Mouse (Mus musculus): Measurements from ENCODE around the gene Scnn1g. TPM values are rescaled to one million over a fixed set of nuclear protein-coding genes. Genes with fewer than 3 reads are reported as not detected.
A peak's percentile ranks its signal among the peaks of the same experiment; 100 is the strongest.

The Scnn1g gene
- under 1 TPM; 0.11 to 0.13 TPM for total RNA-seq (2021)
- long read RNA-seq, result 0 reads

- DNase-seq (ENCODE audit: low spot score in 2 of 2), result peak; percentile 90 to 93
Measured at GRCm38 (mm10) chr7:121734171-121734831, at the start of gene Scnn1g. Scnn1g (plus strand) TSS chr7:121734479.

GRCm38 (mm10) chr7:121685140-121685984 is 48.9 kb upstream of the Scnn1g start:
- no peak for DNase-seq (ENCODE audit: low spot score in 2 of 2)

- DNase-seq (ENCODE audit: low spot score in 2 of 2), result no peak
Measured at GRCm38 (mm10) chr7:121689338-121689737, 44.9 kb upstream of the Scnn1g start.

DNA sequence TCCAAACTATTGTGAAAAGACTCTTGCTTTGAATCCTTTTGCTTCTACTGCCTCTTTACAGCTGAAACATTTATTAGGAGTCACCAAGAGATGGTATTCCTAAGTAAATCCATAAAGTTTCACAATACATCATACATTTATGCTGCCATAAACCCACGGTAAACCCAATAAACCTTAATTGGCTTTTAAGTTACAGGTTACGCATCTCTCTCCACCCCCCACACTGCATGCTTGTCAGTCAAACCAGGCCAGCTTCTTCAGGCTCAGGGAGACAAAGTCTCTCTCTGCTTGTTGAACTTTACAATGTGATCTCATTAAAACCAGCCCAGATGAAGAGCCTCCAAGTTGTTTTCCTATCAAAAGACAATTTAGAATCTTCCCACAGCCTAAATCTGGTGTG is 42.5 kb upstream of the Scnn1g start:
- DNase-seq (ENCODE audit: low spot score in 2 of 2), result no peak

DNA sequence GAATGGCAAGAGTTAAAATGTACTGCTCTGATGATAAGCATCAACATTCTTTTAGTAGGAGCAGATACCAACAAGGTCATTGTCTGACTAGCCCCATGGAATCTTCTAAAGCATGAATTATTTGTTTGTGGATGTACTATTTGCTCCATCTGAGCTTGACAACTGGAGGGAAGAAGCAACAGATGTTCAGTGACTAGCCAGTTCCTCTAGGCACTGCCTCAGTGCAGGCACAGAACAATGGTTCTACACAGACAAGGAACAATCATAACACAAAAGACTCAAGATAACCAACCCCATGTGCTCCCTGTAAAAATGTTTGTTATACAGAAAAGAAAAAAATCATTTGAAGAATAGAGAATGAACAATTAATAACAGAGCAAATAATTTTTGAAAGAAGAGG is 37.1 kb upstream of the Scnn1g start:
- DNase-seq (ENCODE audit: low spot score in 2 of 2), result no peak

DNA sequence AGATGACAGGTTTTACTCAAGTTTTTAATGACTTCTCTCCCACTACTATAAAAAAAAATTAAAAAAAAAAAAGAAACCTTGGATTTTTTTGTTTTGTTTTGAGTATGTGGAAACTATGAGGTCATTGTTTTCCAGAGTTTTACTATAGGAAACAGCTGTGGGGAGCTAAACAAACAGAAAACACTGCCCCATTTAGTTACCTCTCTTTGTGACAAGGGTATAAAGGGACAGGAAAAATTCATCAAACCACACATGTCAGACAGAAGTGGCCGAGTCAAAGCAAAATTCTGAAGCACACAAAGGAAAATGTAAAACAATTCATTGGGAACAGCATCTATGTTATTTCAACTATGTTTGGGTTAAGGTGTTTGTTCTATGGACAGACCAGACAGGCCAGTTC is 36.7 kb upstream of the Scnn1g start:
- no peak for DNase-seq (ENCODE audit: low spot score in 2 of 2)

DNA sequence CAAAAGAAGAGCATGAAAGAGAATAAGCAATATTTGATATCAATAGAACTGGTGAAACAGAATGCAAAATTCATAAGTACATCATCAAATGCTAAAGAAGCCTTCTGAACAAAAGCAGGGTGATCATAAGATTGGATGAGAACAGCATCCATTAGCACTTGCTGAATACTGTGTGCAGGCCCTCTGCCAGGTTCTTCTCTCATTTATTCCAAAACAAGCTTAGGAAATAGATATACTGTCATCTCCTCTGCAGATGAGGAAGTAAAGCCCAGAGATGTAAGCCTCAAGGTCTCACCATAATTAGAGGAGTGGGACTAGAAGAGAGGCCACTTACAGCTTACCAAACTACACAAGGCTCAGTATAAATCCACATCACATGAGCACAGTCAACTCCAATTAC is 35.1 kb upstream of the Scnn1g start:
- DNase-seq (ENCODE audit: low spot score in 2 of 2), result no peak

GRCm38 (mm10) chr7:121700480-121700879 is 33.8 kb upstream of the Scnn1g start:
- DNase-seq (ENCODE audit: low spot score in 2 of 2), result no peak

GRCm38 (mm10) chr7:121701983-121702382 is 32.3 kb upstream of the Scnn1g start:
- no peak for DNase-seq (ENCODE audit: low spot score in 2 of 2)

DNA sequence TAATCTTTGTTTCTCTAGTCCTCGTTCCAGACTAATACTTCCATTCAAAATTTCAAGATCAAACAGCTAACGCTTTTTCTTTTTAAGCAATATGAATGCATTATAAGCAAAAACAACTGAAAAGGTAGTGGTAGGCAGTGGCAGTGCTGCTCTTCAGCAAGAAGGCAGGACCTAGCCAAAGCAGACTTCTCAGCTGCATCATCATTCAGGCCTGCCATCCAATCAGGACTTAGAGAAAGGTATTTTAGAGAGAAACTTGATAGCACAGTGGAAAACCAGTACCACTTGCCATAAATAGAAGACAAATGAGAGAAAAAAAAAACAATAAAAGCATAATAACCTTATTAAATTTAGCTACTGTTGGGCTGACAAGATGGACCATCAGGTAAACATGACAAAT is 29.2 kb upstream of the Scnn1g start:
- no peak for DNase-seq (ENCODE audit: low spot score in 2 of 2)

DNA sequence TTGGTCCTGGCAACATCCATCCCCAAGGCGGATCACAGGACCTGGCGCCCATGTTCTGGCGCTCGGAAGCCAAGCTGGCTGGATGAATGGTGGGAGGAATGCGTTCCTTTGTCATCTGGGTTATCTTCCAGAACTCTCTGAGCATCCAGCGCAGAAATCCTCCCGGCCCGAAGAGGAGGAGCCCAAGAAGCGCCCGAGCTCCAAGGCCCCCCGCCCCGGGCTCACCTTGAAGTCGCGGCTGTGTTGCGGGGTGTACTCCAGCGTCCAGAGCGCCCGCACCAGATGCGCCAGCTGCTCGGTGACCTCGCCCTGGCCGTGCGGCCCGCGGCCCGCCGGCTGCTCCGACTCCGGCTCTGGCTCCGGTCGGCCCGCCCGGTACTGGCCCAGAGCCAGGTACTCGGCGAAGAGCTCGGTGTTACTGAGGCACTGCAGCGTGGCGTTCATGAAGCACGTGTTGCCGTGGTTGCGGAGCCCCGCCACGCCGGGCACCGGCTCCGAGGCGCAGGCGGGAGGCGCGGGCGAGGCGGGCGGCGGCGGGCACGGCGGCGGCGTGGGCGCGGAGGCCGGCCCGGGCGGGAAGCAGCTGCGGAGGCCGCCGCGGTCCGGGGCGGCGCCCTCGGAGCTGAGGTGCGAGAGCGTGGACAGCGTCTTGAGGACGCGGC is 27.7 kb upstream of the Scnn1g start:
- DNase-seq (ENCODE audit: low spot score in 2 of 2), result peak; percentile 51 to 68

DNA sequence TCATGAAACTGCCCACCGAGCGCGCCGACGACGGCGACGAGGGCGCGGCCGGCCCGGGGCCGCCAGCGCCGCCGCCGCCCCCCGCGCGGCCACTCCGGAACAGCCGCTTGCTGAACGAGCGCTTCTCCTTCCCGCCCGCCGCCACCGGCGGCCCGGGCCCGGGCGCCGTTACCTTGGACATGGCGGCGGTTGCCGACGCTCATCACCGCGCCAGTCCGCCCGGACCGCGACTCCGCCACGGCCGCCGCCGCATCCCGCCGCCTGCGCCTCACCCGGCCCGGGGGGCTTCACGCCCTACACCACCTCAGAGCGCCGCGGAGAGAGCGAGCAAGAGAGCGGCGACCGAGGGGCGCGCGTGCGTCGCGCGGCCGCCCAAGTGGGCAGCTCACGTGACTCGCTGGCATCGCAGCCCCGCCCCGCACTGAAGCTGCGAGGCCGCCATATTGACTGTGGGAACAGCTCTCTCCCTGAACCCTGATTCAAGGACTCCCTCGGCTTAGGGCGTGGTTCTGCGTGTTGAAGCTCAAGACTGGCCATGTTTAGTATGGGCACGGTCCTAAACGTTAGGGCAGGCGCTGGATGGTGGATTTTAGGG is 27.1 kb upstream of the Scnn1g start, which contains the start of gene Usp31:
TSS of gene Usp31 (minus strand) at position 181 of the 595 bp plus-strand sequence.
- peak; percentile 90 to 94 for DNase-seq (ENCODE audit: low spot score in 2 of 2)

DNA sequence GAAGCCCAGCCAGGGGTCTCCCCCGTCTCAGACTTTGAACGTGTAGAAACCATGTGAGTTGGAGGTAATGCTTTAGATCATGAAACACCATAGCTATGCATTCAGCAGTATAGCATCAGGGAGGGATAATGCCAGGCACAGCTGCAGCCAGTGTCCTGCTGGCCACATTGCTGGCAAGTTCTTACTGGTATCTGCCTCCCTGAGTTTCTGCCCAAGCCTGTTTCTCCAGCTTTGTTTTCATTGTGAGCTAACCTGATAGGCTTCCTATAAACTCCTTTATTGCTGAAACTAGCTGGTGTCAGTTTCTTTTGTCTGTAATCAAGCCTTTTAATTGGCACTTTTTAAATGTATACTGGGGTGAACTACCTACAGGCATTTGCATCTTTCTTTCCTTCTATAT is 23.1 kb upstream of the Scnn1g start:
- no peak for DNase-seq (ENCODE audit: low spot score in 2 of 2)

DNA sequence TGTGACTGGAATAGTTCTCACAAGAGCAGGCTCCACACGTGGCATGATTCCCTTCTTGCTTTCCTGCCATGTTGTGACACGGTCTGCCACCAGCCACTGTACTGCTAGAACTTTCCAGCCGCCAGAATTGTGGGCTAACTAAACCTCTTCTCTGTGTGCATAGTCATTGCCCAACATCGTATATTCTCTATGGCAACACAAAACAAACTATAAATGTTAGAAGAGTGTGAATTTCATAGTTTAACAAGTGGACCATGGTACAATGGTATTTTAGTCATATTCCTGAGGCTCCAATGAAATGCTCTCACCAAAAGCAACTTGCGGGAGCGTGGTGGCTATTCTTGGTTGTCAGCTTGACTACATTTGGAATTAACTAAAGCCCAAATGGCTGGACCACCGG is 17.2 kb upstream of the Scnn1g start:
- DNase-seq (ENCODE audit: low spot score in 2 of 2), result no peak

- peak; percentile 24 to 34 for DNase-seq (ENCODE audit: low spot score in 2 of 2)
Measured at GRCm38 (mm10) chr7:121730225-121730624, 4.1 kb upstream of the Scnn1g start.

DNA sequence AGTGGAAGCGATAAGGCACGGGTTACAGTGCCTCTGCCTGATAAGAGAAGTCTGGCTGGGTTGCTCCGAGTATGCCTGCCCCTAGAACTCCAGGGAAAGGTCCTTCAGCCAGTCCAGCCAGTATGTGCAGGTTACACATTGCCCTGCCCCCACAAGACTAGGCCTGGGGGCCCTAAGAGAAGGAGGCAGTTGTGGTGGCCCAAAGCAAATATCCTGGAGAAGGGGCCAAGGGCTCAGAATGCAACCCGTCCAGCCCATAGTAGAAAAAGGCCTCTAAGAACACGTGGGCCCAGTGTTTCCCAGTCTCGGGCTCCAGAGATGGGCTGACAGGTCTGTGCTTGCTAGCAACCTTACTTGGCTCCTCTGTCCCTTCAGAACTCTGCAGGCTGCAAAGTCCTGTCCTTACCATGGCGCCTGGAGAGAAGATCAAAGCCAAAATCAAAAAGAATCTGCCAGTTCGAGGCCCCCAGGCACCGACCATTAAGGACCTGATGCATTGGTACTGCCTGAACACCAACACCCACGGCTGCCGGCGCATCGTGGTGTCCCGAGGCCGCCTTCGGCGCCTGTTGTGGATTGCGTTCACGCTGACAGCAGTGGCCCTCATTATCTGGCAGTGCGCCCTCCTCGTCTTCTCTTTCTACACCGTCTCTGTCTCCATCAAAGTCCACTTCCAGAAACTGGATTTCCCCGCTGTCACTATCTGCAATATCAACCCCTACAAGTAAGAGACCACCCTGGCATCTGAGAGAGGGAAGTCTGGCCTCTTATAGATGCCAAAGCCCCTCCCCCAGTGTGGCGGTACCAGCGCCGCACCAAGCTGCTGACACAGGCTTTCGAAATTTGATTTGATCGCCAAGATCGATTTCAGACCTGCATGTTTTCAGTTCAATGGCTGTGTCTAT is 3.5 kb downstream of the Scnn1g start:
- peak; percentile 28 to 32 for DNase-seq (ENCODE audit: low spot score in 2 of 2)

- no peak for DNase-seq (ENCODE audit: low spot score in 2 of 2)
Measured at GRCm38 (mm10) chr7:121750244-121750643, 16.0 kb downstream of the Scnn1g start.

GRCm38 (mm10) chr7:121754748-121755147 is 20.5 kb downstream of the Scnn1g start:
- DNase-seq (ENCODE audit: low spot score in 2 of 2), result no peak

DNA sequence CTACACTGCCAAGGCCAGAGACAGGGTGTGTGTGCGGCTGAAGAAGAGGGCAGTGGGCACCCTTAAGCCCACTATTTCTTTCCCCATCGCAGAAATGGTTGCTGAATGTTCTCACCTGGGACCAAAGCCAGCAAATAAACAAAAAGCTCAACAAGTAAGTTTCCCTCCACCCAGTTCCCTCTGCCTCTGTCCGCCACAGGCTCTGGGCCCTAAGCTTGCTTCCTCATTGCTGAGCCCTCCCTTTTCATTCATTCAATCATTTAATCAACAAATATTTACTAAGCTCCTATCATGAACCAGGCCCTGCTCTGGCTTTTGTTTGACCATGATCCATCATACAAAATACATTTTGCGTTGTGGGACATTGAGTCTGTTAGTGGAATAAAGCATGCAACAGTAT is 29.0 kb downstream of the Scnn1g start:
- no peak for DNase-seq (ENCODE audit: low spot score in 2 of 2)

- DNase-seq (ENCODE audit: low spot score in 2 of 2), result no peak
Measured at GRCm38 (mm10) chr7:121767900-121768299, 33.6 kb downstream of the Scnn1g start.

GRCm38 (mm10) chr7:121768983-121769382 is 34.7 kb downstream of the Scnn1g start:
- no peak for DNase-seq (ENCODE audit: low spot score in 2 of 2)

Data from layer of hippocampus, postnatal 10 days (tissue).